In the genomic region with DNA sequence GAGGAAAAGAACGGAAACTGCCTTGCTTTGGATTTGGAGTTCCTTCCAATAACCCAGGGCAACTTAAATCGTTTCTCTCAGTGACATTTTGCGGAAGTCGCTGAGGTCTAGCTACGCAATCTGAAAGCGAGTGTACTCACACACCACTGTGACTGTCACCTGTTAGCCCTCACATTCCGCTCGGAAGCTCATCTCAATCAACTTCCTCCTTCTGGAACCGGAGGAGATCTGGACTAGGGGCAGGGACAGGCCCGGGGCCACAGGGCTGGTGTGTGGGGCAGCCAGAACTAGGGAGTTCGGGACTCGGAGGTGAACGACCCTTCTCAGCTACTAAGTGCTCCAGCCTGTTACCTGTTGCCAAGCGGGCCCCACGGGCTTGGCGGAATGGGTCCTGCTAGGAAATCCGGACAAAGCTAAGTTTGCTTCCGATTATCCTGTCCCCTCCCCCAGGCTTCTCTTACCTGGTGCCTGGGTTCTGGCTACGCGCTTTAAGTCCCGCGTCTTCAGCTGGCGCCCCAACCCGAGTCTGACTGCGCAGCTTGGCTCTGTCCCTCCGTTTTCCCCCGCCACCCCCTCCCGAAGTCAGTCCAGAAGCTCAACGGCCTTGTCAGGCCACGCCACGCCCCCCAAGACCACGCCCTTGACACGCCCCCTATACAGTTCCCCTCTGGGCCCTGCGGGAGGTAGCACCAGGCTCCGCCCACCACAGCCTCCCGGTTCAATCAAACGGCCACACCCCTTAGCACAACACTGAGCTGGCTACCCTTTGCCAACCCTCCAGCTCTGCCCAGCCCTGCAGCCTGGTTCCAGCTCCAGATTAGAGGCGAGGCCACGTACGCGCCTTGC, we compare ENCODE assay signal across 8 mouse cellular contexts. TPM values are rescaled to one million over a fixed set of nuclear protein-coding genes. Genes with fewer than 3 reads are reported as not detected.
A peak's percentile ranks its signal among the peaks of the same experiment; 100 is the strongest.
DNase-seq lines count a peak whose midpoint lies in the region; ATAC-seq and TF ChIP-seq lines count a peak whose summit lies in the region.

No protein-coding gene starts in this region.

- H3K9me3 ChIP-seq in kidney, embryonic 14.5 days (ENCODE audit: control insufficient read depth, low read length): no peaks in the 10 kb centered on the region
- H3K9me3 ChIP-seq in limb, embryonic 15.5 days: no peaks in the 10 kb centered on the region
- H3K9me3 ChIP-seq in midbrain, postnatal 0 days (ENCODE audit: low read length): no peaks in the 10 kb centered on the region

- H3ac ChIP-seq in C2C12 (ENCODE audit: control insufficient read depth, insufficient read length, low read depth): peak overlapping the region; percentile 56

- H3K4me2 ChIP-seq in kidney, embryonic 14.5 days (replicated peaks; ENCODE audit: low read depth, low read length): peak overlapping the region; percentile 77
- peak overlapping the region; percentile 86 for H3K4me2 ChIP-seq in limb, embryonic 15.5 days
- H3K4me2 ChIP-seq in midbrain, postnatal 0 days (ENCODE audit: low read depth, low read length, poor library complexity, severe bottlenecking): peak overlapping the region; percentile 78

- peak overlapping the region; percentile 57 for H3K9ac ChIP-seq in kidney, embryonic 14.5 days (ENCODE audit: low read depth, low read length)
- H3K9ac ChIP-seq in limb, embryonic 15.5 days: peak overlapping the region; percentile 35; the same call in 1 of the 2 replicates
- peak overlapping the region; percentile 19 for H3K9ac ChIP-seq in midbrain, postnatal 0 days (replicated peaks; ENCODE audit: low read length, poor library complexity, severe bottlenecking)

- TF ChIP-seq CTCF in C2C12 (IDR thresholded peaks at IDR 0.05; ENCODE audit: control insufficient read depth, insufficient read depth, insufficient read length): no peak
- no peak for TF ChIP-seq CTCF in embryonic fibroblast, embryonic 13.5 days (IDR thresholded peaks at IDR 0.05; ENCODE audit: borderline replicate concordance, insufficient read depth, low read length)
- TF ChIP-seq CTCF in midbrain, postnatal 0 days (IDR thresholded peaks at IDR 0.05): no peak

- peak overlapping the region; percentile 43 for H3K27ac ChIP-seq in embryonic fibroblast, embryonic 13.5 days (ENCODE audit: insufficient read depth, low read length)
- peak overlapping the region; percentile 71; the same call in 1 of the 2 replicates for H3K27ac ChIP-seq in kidney, embryonic 14.5 days (ENCODE audit: low read depth, low read length)
- H3K27ac ChIP-seq in limb, embryonic 15.5 days: peak overlapping the region; percentile 85
- H3K27ac ChIP-seq in midbrain, postnatal 0 days (ENCODE audit: low read depth, low read length): no peak overlapping the region

- peaks cover 7% of the 10 kb centered on the region; the same call in 1 of the 2 replicates for H3K4me1 ChIP-seq in embryonic fibroblast, embryonic 13.5 days (ENCODE audit: control insufficient read depth, insufficient read depth, low read length)
- peaks cover 11% of the 10 kb centered on the region; the same call in 1 of the 2 replicates for H3K4me1 ChIP-seq in kidney, embryonic 14.5 days (ENCODE audit: control insufficient read depth, insufficient read depth, low read length)
- H3K4me1 ChIP-seq in limb, embryonic 15.5 days: peaks cover 47% of the 10 kb centered on the region
- H3K4me1 ChIP-seq in midbrain, postnatal 0 days (ENCODE audit: insufficient read depth, low read length): 0 out of 2 replicates have a peak, but pooled peaks cover 4% of the 10 kb centered on the region

- H3K27me3 ChIP-seq in C2C12 (ENCODE audit: control insufficient read depth, insufficient read depth, insufficient read length): no peaks in the 10 kb centered on the region
- H3K27me3 ChIP-seq in kidney, embryonic 14.5 days (ENCODE audit: control insufficient read depth, insufficient read depth, low read length): 0 out of 2 replicates have a peak, but pooled peaks cover 7% of the 10 kb centered on the region
- H3K27me3 ChIP-seq in limb, embryonic 15.5 days: no peaks in the 10 kb centered on the region
- peaks cover 15% of the 10 kb centered on the region; the same call in 1 of the 2 replicates for H3K27me3 ChIP-seq in midbrain, postnatal 0 days (ENCODE audit: insufficient read depth, low read length)

- TF ChIP-seq POLR2A in embryonic fibroblast, embryonic 13.5 days (IDR thresholded peaks at IDR 0.05; ENCODE audit: low read depth, low read length): peak; percentile 62

- peak overlapping the region; percentile 65 for H3K4me3 ChIP-seq in C2C12 (ENCODE audit: insufficient read depth, poor library complexity, severe bottlenecking)
- peak overlapping the region; percentile 48 for H3K4me3 ChIP-seq in embryonic fibroblast, embryonic 13.5 days (ENCODE audit: insufficient read depth, low read length)
- H3K4me3 ChIP-seq in kidney, embryonic 14.5 days (ENCODE audit: low read length): peak overlapping the region; percentile 46
- peak overlapping the region; percentile 53 for H3K4me3 ChIP-seq in limb, embryonic 15.5 days
- H3K4me3 ChIP-seq in midbrain, postnatal 0 days (ENCODE audit: low read depth, low read length): peak overlapping the region; percentile 36

- no peaks in the 10 kb centered on the region for H3K36me3 ChIP-seq in C2C12 (ENCODE audit: control insufficient read depth, insufficient read depth)
- H3K36me3 ChIP-seq in kidney, embryonic 14.5 days (ENCODE audit: control insufficient read depth, insufficient read depth, low read length): no peaks in the 10 kb centered on the region
- no peaks in the 10 kb centered on the region for H3K36me3 ChIP-seq in limb, embryonic 15.5 days
- no peaks in the 10 kb centered on the region for H3K36me3 ChIP-seq in midbrain, postnatal 0 days (ENCODE audit: insufficient read depth, low read length)

- WGBS in kidney, embryonic 14.5 days: 1% methylated on average over 41 of the region's 41 CpGs
- WGBS in limb, embryonic 15.5 days: 2% methylated on average over 41 of the region's 41 CpGs
- 2% methylated on average over 41 of the region's 41 CpGs for WGBS in midbrain, postnatal 0 days

- peaks cover 17% of the 10 kb centered on the region for H3K79me3 ChIP-seq in C2C12 (ENCODE audit: low read depth)

- H3K79me2 ChIP-seq in C2C12 (ENCODE audit: control insufficient read depth, insufficient read depth): peaks cover 46% of the 10 kb centered on the region

- ATAC-seq in kidney, embryonic 14.5 days (ENCODE audit: low FRiP score, low TSS enrichment): peak; percentile 97
- ATAC-seq in limb, embryonic 15.5 days (ENCODE audit: insufficient number of reproducible peaks, low FRiP score, low TSS enrichment, low read depth): peak; percentile 90
- ATAC-seq in midbrain, postnatal 0 days (ENCODE audit: low FRiP score): peak; percentile 67

- peak; percentile 93 for DNase-seq in brain, adult 2 months (ENCODE audit: low read depth, low spot score)
- DNase-seq in heart, adult 9 months (ENCODE audit: low spot score in 2 of 2): peak; percentile 95 to 97
- DNase-seq in midbrain, postnatal 0 days (ENCODE audit: low spot score): peak; percentile 74
- DNase-seq in spleen, postnatal 10 days (ENCODE audit: low spot score in 2 of 2): peak; percentile 99 to 100

TF ChIP-seq in C2C12, 6 proteins besides CTCF, POLR2A, EP300 and RAD21:
- TF ChIP-seq CEBPB (IDR thresholded peaks at IDR 0.05; ENCODE audit: low read depth): no peak
- peak; percentile 39 for TF ChIP-seq MYOD1 (IDR thresholded peaks at IDR 0.05; ENCODE audit: control insufficient read depth, insufficient read length, low read depth)
- no peak for TF ChIP-seq USF1 (IDR thresholded peaks at IDR 0.05; ENCODE audit: low read depth)
- TF ChIP-seq MYOG (IDR thresholded peaks at IDR 0.05; ENCODE audit: control insufficient read depth, extremely low read depth, insufficient read length): no peak
- peak; percentile 65 for TF ChIP-seq MAX (IDR thresholded peaks at IDR 0.05)
- no peak for TF ChIP-seq FOSL1 (IDR thresholded peaks at IDR 0.05; ENCODE audit: insufficient read depth, low read length, poor library complexity, severe bottlenecking)

RNA-seq across cellular contexts. Expression of a gene that starts 0.8 kb away (rescaled TPM):
- polyA plus RNA-seq in C2C12 (2012; fragmentation: generic; extraction: Trizol): 118 TPM
- 45.9 and 48.6 TPM in 2 replicates for polyA plus RNA-seq in embryonic fibroblast, embryonic 13.5 days (2011; ENCODE audit: insufficient read length, low read depth, missing spikeins)
- 17.4 and 27.4 TPM in 2 replicates for polyA plus RNA-seq in kidney, embryonic 14.5 days (2014; fragmentation: Nextera tagmentation; extraction: Ambion mirVana)
- polyA plus RNA-seq in limb, embryonic 15.5 days (2015; fragmentation: Nextera tagmentation; extraction: Ambion mirVana): 51.4 and 63.0 TPM in 2 replicates
- total RNA-seq in midbrain, postnatal 0 days (2014; rRNA removed): 9.2 and 11.4 TPM in 2 replicates
- 14.5 and 14.8 TPM in 2 replicates for polyA plus RNA-seq in midbrain, postnatal 0 days (2015; fragmentation: Nextera tagmentation; extraction: Ambion mirVana)
